ENCODE assay signal across 10 mouse cellular contexts in genomic region chr4:49480104-49480760, GRCm38 (mm10). TPM values are rescaled to one million over a fixed set of nuclear protein-coding genes. Genes with fewer than 3 reads are reported as not detected.
DNase-seq lines count a peak whose midpoint lies in the region; ATAC-seq and TF ChIP-seq lines count a peak whose summit lies in the region.
"Had no signal": no experiment of that assay in that cellular context is flagged by ENCODE, and none has a peak within 500 bp of the region (broad histone marks: within the 10 kb centered on the region; RNA-seq: fewer than 3 reads in every experiment).

No protein-coding gene starts in this region.

- peak overlapping the region; percentile 60 for H3K27ac ChIP-seq in lung, embryonic 14.5 days (ENCODE audit: low read depth)
- H3K27ac ChIP-seq in limb, embryonic 14.5 days (replicated peaks; ENCODE audit: low read depth, low read length): no peak overlapping the region
- H3K27ac ChIP-seq in small intestine, adult 2 months (ENCODE audit: insufficient read depth, low read depth, low read length): peak overlapping the region; percentile 85

- no peaks in the 10 kb centered on the region for H3K9me3 ChIP-seq in lung, embryonic 14.5 days (ENCODE audit: low read depth, low read length)
- no peaks in the 10 kb centered on the region for H3K9me3 ChIP-seq in limb, embryonic 14.5 days (ENCODE audit: control insufficient read depth, low read length)

- H3K27me3 ChIP-seq in lung, embryonic 14.5 days (ENCODE audit: insufficient read depth, low read length): no peaks in the 10 kb centered on the region
- no peaks in the 10 kb centered on the region for H3K27me3 ChIP-seq in limb, embryonic 14.5 days (ENCODE audit: control insufficient read depth, insufficient read depth, low read length)
- H3K27me3 ChIP-seq in small intestine, adult 2 months (ENCODE audit: control insufficient read depth, insufficient read depth, low read length): no peaks in the 10 kb centered on the region

- H3K36me3 ChIP-seq in lung, embryonic 14.5 days (ENCODE audit: insufficient read depth): no peaks in the 10 kb centered on the region
- no peaks in the 10 kb centered on the region for H3K36me3 ChIP-seq in limb, embryonic 14.5 days (ENCODE audit: control insufficient read depth, insufficient read depth, low read length)
- H3K36me3 ChIP-seq in small intestine, adult 2 months (ENCODE audit: control insufficient read depth, insufficient read depth, low read length): peaks cover 4% of the 10 kb centered on the region; the same call in 1 of the 2 replicates

- peak overlapping the region; percentile 24 for H3K4me3 ChIP-seq in lung, embryonic 14.5 days (ENCODE audit: low read depth, low read length)
- no peak overlapping the region; the same call in 1 of the 2 replicates for H3K4me3 ChIP-seq in limb, embryonic 14.5 days (replicated peaks; ENCODE audit: low read length)
- H3K4me3 ChIP-seq in small intestine, adult 2 months (ENCODE audit: low read depth, low read length): peak overlapping the region; percentile 69

- TF ChIP-seq POLR2A in limb, embryonic 14.5 days (IDR thresholded peaks at IDR 0.05; ENCODE audit: borderline replicate concordance, extremely low read depth, insufficient read depth, insufficient read length): no peak
- TF ChIP-seq POLR2A in small intestine, adult 2 months (IDR thresholded peaks at IDR 0.05; ENCODE audit: low read depth, low read length): peak; percentile 29; the same call in 1 of the 2 replicates

- no peak overlapping the region for H3K9ac ChIP-seq in lung, embryonic 14.5 days
- no peak overlapping the region for H3K9ac ChIP-seq in limb, embryonic 14.5 days (ENCODE audit: low read depth, low read length, severe bottlenecking)

- DNase-seq in lung, embryonic 14.5 days: peak; percentile 14
- no peak for DNase-seq in lung, postnatal 25 days (ENCODE audit: low spot score)
- peak; percentile 3 for DNase-seq in hindlimb bud, embryonic 11.5 days (ENCODE audit: extremely low spot score, low read depth, low spot score)
- peak; percentile 7 for DNase-seq in limb, embryonic 14.5 days (ENCODE audit: low spot score)
- no peak for DNase-seq in spleen, adult 12 weeks (ENCODE audit: low spot score)
- DNase-seq in gastrocnemius, postnatal 4 days (ENCODE audit: low spot score in 2 of 2): no peak
- DNase-seq: right cerebral cortex, postnatal 25 days had no signal

- peak; percentile 58; the same call in 1 of the 2 replicates for ATAC-seq in lung, embryonic 14.5 days (ENCODE audit: insufficient read depth)
- ATAC-seq in limb, embryonic 14.5 days (ENCODE audit: low FRiP score, low read depth): no peak
- ATAC-seq in activated CD4-positive, CD25-positive, alpha-beta regulatory T cell, adult 4 months: no peak

- no peak for TF ChIP-seq CTCF in lung, embryonic 14.5 days (IDR thresholded peaks at IDR 0.05; ENCODE audit: low read depth)
- no peak for TF ChIP-seq CTCF in small intestine, adult 2 months (IDR thresholded peaks at IDR 0.05; ENCODE audit: extremely low read depth, insufficient read length, insufficient replicate concordance, low read depth, low read length)

- H3K4me1 ChIP-seq in lung, embryonic 14.5 days (ENCODE audit: insufficient read depth): no peaks in the 10 kb centered on the region
- no peaks in the 10 kb centered on the region for H3K4me1 ChIP-seq in limb, embryonic 14.5 days (ENCODE audit: control insufficient read depth, insufficient read depth, low read length)
- peaks cover 14% of the 10 kb centered on the region; the same call in 1 of the 2 replicates for H3K4me1 ChIP-seq in small intestine, adult 2 months (ENCODE audit: control insufficient read depth, insufficient read depth, insufficient read length, low read length)

- 10% methylated on average over 21 of the region's 21 CpGs for WGBS in lung, embryonic 14.5 days
- 12% methylated on average over 21 of the region's 21 CpGs for WGBS in limb, embryonic 14.5 days
- WGBS in small intestine, adult 2 months: 15% methylated on average over 21 of the region's 21 CpGs

- peak overlapping the region; percentile 54 for H3K4me2 ChIP-seq in lung, embryonic 14.5 days
- H3K4me2 ChIP-seq in limb, embryonic 14.5 days (replicated peaks; ENCODE audit: low read depth, low read length, severe bottlenecking): peak overlapping the region; percentile 31; the same call in 1 of the 2 replicates

RNA-seq across cellular contexts. Expression of gene Acnat1, which starts 6.5 kb away (rescaled TPM):
- polyA plus RNA-seq in lung, embryonic 14.5 days (2014; fragmentation: Nextera tagmentation; extraction: Ambion mirVana): 0.24 and 0.27 TPM in 2 replicates
- polyA plus RNA-seq in limb, embryonic 14.5 days (2012; rRNA removed): 0.13 and 0.14 TPM in 2 replicates
- polyA plus RNA-seq in limb, embryonic 14.5 days (2014; fragmentation: Nextera tagmentation; extraction: Ambion mirVana): not detected in 2 replicates
- 2.7 and 6.5 TPM in 2 replicates for polyA plus RNA-seq in small intestine, adult 2 months (2012; rRNA removed)
- not detected for polyA plus RNA-seq in activated CD4-positive, CD25-positive, alpha-beta regulatory T cell, adult 4 months (2017; shearing (Covaris generic))
- total RNA-seq in gastrocnemius, postnatal 4 days (2021): under 1 TPM in 1 of 2 experiments, not detected in 1; 0.29 TPM

RNA-seq across cellular contexts. Expression of gene Baat, which starts 26.1 kb away (rescaled TPM):
- polyA plus RNA-seq in lung, embryonic 14.5 days (2014; fragmentation: Nextera tagmentation; extraction: Ambion mirVana): not detected in 2 replicates
- polyA plus RNA-seq in limb, embryonic 14.5 days (2012; rRNA removed): 0.19 and 0.20 TPM in 2 replicates
- 0.10 and 0.21 TPM in 2 replicates for polyA plus RNA-seq in limb, embryonic 14.5 days (2014; fragmentation: Nextera tagmentation; extraction: Ambion mirVana)
- 0.39 TPM in 1 of 2 replicates, not detected in the other for polyA plus RNA-seq in small intestine, adult 2 months (2012; rRNA removed)
- polyA plus RNA-seq in activated CD4-positive, CD25-positive, alpha-beta regulatory T cell, adult 4 months (2017; shearing (Covaris generic)): not detected
- under 1 TPM; 0.25 to 0.31 TPM for total RNA-seq in gastrocnemius, postnatal 4 days (2021)
- total RNA-seq: common myeloid progenitor, adult 5-6 weeks had no signal

RNA-seq across cellular contexts. Expression of gene Mrpl50, which starts 40.7 kb away (rescaled TPM):
- polyA plus RNA-seq in lung, embryonic 14.5 days (2014; fragmentation: Nextera tagmentation; extraction: Ambion mirVana): 75.2 and 75.9 TPM in 2 replicates
- 17.1 and 30.0 TPM in 2 replicates for polyA plus RNA-seq in limb, embryonic 14.5 days (2012; rRNA removed)
- 74.3 and 80.2 TPM in 2 replicates for polyA plus RNA-seq in limb, embryonic 14.5 days (2014; fragmentation: Nextera tagmentation; extraction: Ambion mirVana)
- polyA plus RNA-seq in small intestine, adult 2 months (2012; rRNA removed): 0.46 and 0.98 TPM in 2 replicates
- 10 to 100 TPM; 29.9 to 30.4 TPM for polyA plus RNA-seq in activated CD4-positive, CD25-positive, alpha-beta regulatory T cell, adult 4 months (2017; shearing (Covaris generic))
- 10 to 100 TPM; 36.9 to 40.5 TPM for total RNA-seq in gastrocnemius, postnatal 4 days (2021)

RNA-seq across cellular contexts. Expression of gene Zfp189, which starts 40.7 kb away (rescaled TPM):
- polyA plus RNA-seq in lung, embryonic 14.5 days (2014; fragmentation: Nextera tagmentation; extraction: Ambion mirVana): 8.6 and 9.4 TPM in 2 replicates
- polyA plus RNA-seq in limb, embryonic 14.5 days (2012; rRNA removed): 4.5 and 5.8 TPM in 2 replicates
- polyA plus RNA-seq in limb, embryonic 14.5 days (2014; fragmentation: Nextera tagmentation; extraction: Ambion mirVana): 9.6 and 10.4 TPM in 2 replicates
- polyA plus RNA-seq in small intestine, adult 2 months (2012; rRNA removed): 0.08 and 0.18 TPM in 2 replicates
- polyA plus RNA-seq in activated CD4-positive, CD25-positive, alpha-beta regulatory T cell, adult 4 months (2017; shearing (Covaris generic)): 1 to 10 TPM; 2.3 to 3.0 TPM
- 1 to 10 TPM; 4.8 to 5.2 TPM for total RNA-seq in gastrocnemius, postnatal 4 days (2021)

Comparison
In these comparisons a context has a peak if more than half of its experiments do, and no peak if none do; other contexts are left out.
1. DNase-seq: peak in lung, embryonic 14.5 days (single experiment), hindlimb bud, embryonic 11.5 days (single experiment) and limb, embryonic 14.5 days (single experiment); none in lung, postnatal 25 days (single experiment), spleen, adult 12 weeks (single experiment) and gastrocnemius, postnatal 4 days (0 of 2).